Mouse (Mus musculus) ES-Bruce4 (cell line): Measurements from ENCODE around the gene Ccnc.

Experiments
- CTCF ChIP-seq: IDR thresholded peaks from one replicate; pipeline ENCODE4 v1.8.1; 2011; ENCODE audit warnings: low read depth, low read length
- EP300 ChIP-seq: IDR thresholded peaks from 2 replicates; pipeline ENCODE4 v1.6.1; 2011; ENCODE audit warnings: low read depth, low read length; ENCODE audit not compliant: insufficient read depth
- POLR2A ChIP-seq: IDR thresholded peaks from one replicate; pipeline ENCODE4 v1.8.1; 2011; ENCODE audit warnings: low read length; ENCODE audit not compliant: insufficient read depth

DNA sequence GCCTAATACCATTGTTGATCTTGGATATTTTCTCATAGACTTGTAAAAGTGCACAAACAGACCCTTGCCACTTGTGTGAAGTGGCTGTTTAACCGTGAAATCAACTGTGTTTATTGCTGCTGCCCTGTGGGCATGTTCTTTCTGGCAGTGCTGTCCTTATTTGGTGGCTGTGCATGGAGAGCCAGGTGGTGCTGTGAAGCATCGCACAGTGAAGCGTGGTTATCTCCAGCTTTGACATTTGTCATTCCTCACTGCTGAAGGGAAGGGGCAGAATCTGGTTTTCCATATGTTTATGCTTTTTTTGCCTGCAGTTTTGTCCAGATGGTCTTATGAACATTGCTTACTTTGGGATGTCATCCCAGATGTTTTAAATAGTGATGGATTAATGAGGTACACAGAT is 66.1 kb downstream of the Ccnc start:
- TF ChIP-seq CTCF: no peak
- TF ChIP-seq POLR2A: no peak
- TF ChIP-seq EP300: no peak
